Mouse (Mus musculus) MEL (cell line): Measurements from ENCODE around the gene Trpm4.

Source experiments
- CTCF ChIP-seq, 3 experiments: IDR thresholded peaks in 2 of 3; conservative IDR thresholded peaks in 1 of 3; 2 replicates each; pipeline ENCODE4 v1.5.1; 2011 to 2012; ENCODE audit warnings: low read length in 3 of 3, low read depth in 2 of 3, mild to moderate bottlenecking in 2 of 3, improper control_type of control experiment in 1 of 3, inconsistent platforms in 1 of 3, mixed read lengths in 1 of 3, moderate library complexity in 1 of 3; ENCODE audit not compliant: control insufficient read depth in 1 of 3, insufficient read depth in 1 of 3, poor library complexity in 1 of 3, severe bottlenecking in 1 of 3
- GABPA ChIP-seq: IDR thresholded peaks from 2 replicates; pipeline ENCODE4 v1.6.1; 2012; ENCODE audit warnings: low read depth, mild to moderate bottlenecking, inconsistent platforms, low read length, improper control_type of control experiment, moderate library complexity
- GATA1 ChIP-seq: IDR thresholded peaks from 2 replicates; pipeline ENCODE4 v1.6.1; 2011; ENCODE audit warnings: low read depth, low read length, improper control_type of control experiment
- JUND ChIP-seq: IDR thresholded peaks from 2 replicates; pipeline ENCODE4 v1.6.1; 2011; ENCODE audit warnings: low read depth, mild to moderate bottlenecking, improper control_type of control experiment, low read length
- MAFK ChIP-seq: IDR thresholded peaks from 2 replicates; pipeline ENCODE4 v1.6.1; 2011; ENCODE audit warnings: low read depth, mild to moderate bottlenecking, low read length, improper control_type of control experiment, borderline replicate concordance
- MAX ChIP-seq: IDR thresholded peaks from 2 replicates; pipeline ENCODE4 v1.6.1; 2011; ENCODE audit warnings: low read length, improper control_type of control experiment
- POLR2A ChIP-seq, 2 experiments: IDR thresholded peaks; 2 replicates each; pipeline ENCODE4 v1.6.1; 2011 to 2012; ENCODE audit warnings: low read length in 2 of 2, mild to moderate bottlenecking in 2 of 2, control low read depth in 1 of 2, improper control_type of control experiment in 1 of 2, low read depth in 1 of 2, moderate library complexity in 1 of 2; ENCODE audit not compliant: control insufficient read depth in 1 of 2, insufficient read depth in 1 of 2, poor library complexity in 1 of 2
- POLR2AphosphoS5 ChIP-seq: IDR thresholded peaks from 2 replicates; pipeline ENCODE4 v1.6.1; 2012; ENCODE audit warnings: low read depth, borderline replicate concordance, mild to moderate bottlenecking, inconsistent platforms, low read length, moderate library complexity, mixed read lengths
- UBTF ChIP-seq: IDR thresholded peaks from 2 replicates; pipeline ENCODE4 v1.6.1; 2012; ENCODE audit warnings: low read depth, mild to moderate bottlenecking, inconsistent platforms, low read length, improper control_type of control experiment, moderate library complexity, borderline replicate concordance; ENCODE audit not compliant: insufficient read depth
- USF2 ChIP-seq, 2 experiments: IDR thresholded peaks; 2 replicates each; pipeline ENCODE4 v1.6.1; 2011 to 2012; ENCODE audit warnings: improper control_type of control experiment in 2 of 2, low read length in 2 of 2, borderline replicate concordance in 1 of 2, inconsistent platforms in 1 of 2, low read depth in 1 of 2, mild to moderate bottlenecking in 1 of 2; ENCODE audit not compliant: insufficient read depth in 1 of 2

- TF ChIP-seq UBTF (no peak), GABPA (no peak), CTCF (IDR thresholded peaks at IDR 0.05 in 2 of 3, conservative IDR thresholded peaks at IDR 0.05 in 1 of 3; ENCODE audit: control insufficient read depth in 1 of 3, insufficient read depth in 1 of 3, low read depth in 2 of 3, low read length in 3 of 3, poor library complexity in 1 of 3, severe bottlenecking in 1 of 3) (no peak), POLR2A (IDR thresholded peaks at IDR 0.05; ENCODE audit: control insufficient read depth in 1 of 2, insufficient read depth in 1 of 2, low read depth in 1 of 2, low read length in 2 of 2, poor library complexity in 1 of 2) (no peak), GATA1 (no peak), JUND (no peak), USF2 (IDR thresholded peaks at IDR 0.05; ENCODE audit: borderline replicate concordance in 1 of 2, insufficient read depth in 1 of 2, low read depth in 1 of 2, low read length in 2 of 2) (no peak), MAX (no peak), POLR2AphosphoS5 (no peak), MAFK (no peak)
Measured at GRCm38 (mm10) chr7:45312686-45313453, 20.7 kb downstream of the Trpm4 start.
